Mouse (Mus musculus): ENCODE data around the gene Dus4l. TPM values are rescaled to one million over a fixed set of nuclear protein-coding genes. Genes with fewer than 3 reads are reported as not detected.
A peak's percentile ranks its signal among the peaks of the same experiment; 100 is the strongest.

The Dus4l gene
- polyA plus RNA-seq, 1 experiment from 2014 or later, result 12.1 TPM

- H3K27ac ChIP-seq (ENCODE audit: low read depth), result no peak overlapping the region
- no peaks in the 10 kb centered on the region for H3K27me3 ChIP-seq (ENCODE audit: insufficient read depth, low read length)
- H3K9me3 ChIP-seq (ENCODE audit: low read depth, low read length), result no peaks in the 10 kb centered on the region
- H3K4me2 ChIP-seq, result no peak overlapping the region
- TF ChIP-seq CTCF (IDR thresholded peaks at IDR 0.05; ENCODE audit: low read depth), result no peak
- H3K9ac ChIP-seq, result no peak overlapping the region
- no peak overlapping the region for H3K4me3 ChIP-seq (ENCODE audit: low read depth, low read length)
- DNase-seq (no peak), ATAC-seq (ENCODE audit: insufficient read depth) (no peak)
- H3K36me3 ChIP-seq (ENCODE audit: insufficient read depth), result peaks cover 13% of the 10 kb centered on the region; the same call in 1 of the 2 replicates
- H3K4me1 ChIP-seq (ENCODE audit: insufficient read depth), result no peaks in the 10 kb centered on the region
- 100% methylated on average over 1 of the region's 1 CpGs for WGBS
Observed at GRCm38 (mm10) chr12:31625016-31625415, 29.6 kb downstream of the Dus4l start.

- no peak for ATAC-seq (ENCODE audit: insufficient read depth)
- no peak for DNase-seq
- Histone ChIP-seq H3K27me3 (ENCODE audit: insufficient read depth, low read length) (no peaks in the 10 kb centered on the region), H3K27ac (ENCODE audit: low read depth) (no peak overlapping the region), H3K9ac (no peak overlapping the region), H3K4me2 (no peak overlapping the region), H3K4me3 (ENCODE audit: low read depth, low read length) (no peak overlapping the region), H3K9me3 (ENCODE audit: low read depth, low read length) (no peaks in the 10 kb centered on the region), H3K36me3 (ENCODE audit: insufficient read depth) (peaks cover 11% of the 10 kb centered on the region; the same call in 1 of the 2 replicates), H3K4me1 (ENCODE audit: insufficient read depth) (no peaks in the 10 kb centered on the region)
- TF ChIP-seq CTCF (IDR thresholded peaks at IDR 0.05; ENCODE audit: low read depth), result peak; percentile 44
- 70% methylated on average over 8 of the region's 8 CpGs for WGBS
Observed at GRCm38 (mm10) chr12:31620106-31620505, 34.5 kb downstream of the Dus4l start.

GRCm38 (mm10) chr12:31613353-31613752 is 41.3 kb downstream of the Dus4l start:
- no peak for ATAC-seq (ENCODE audit: insufficient read depth)
- H3K27ac ChIP-seq (ENCODE audit: low read depth), result no peak overlapping the region
- H3K4me2 ChIP-seq, result no peak overlapping the region
- WGBS, result 44% methylated on average over 4 of the region's 4 CpGs
- peak; percentile 11 for DNase-seq
- H3K36me3 ChIP-seq (ENCODE audit: insufficient read depth), result peaks cover 6% of the 10 kb centered on the region; the same call in 1 of the 2 replicates
- no peaks in the 10 kb centered on the region for H3K9me3 ChIP-seq (ENCODE audit: low read depth, low read length)
- no peak for TF ChIP-seq CTCF (IDR thresholded peaks at IDR 0.05; ENCODE audit: low read depth)
- H3K9ac ChIP-seq, result no peak overlapping the region
- no peaks in the 10 kb centered on the region for H3K4me1 ChIP-seq (ENCODE audit: insufficient read depth)
- no peak overlapping the region for H3K4me3 ChIP-seq (ENCODE audit: low read depth, low read length)
- H3K27me3 ChIP-seq (ENCODE audit: insufficient read depth, low read length), result no peaks in the 10 kb centered on the region

GRCm38 (mm10) chr12:31608138-31608537 is 46.5 kb downstream of the Dus4l start:
- H3K9ac ChIP-seq, result no peak overlapping the region
- no peak for TF ChIP-seq CTCF (IDR thresholded peaks at IDR 0.05; ENCODE audit: low read depth)
- no peaks in the 10 kb centered on the region for H3K9me3 ChIP-seq (ENCODE audit: low read depth, low read length)
- no peaks in the 10 kb centered on the region for H3K27me3 ChIP-seq (ENCODE audit: insufficient read depth, low read length)
- no peaks in the 10 kb centered on the region for H3K4me1 ChIP-seq (ENCODE audit: insufficient read depth)
- no peak overlapping the region for H3K27ac ChIP-seq (ENCODE audit: low read depth)
- no peak overlapping the region for H3K4me3 ChIP-seq (ENCODE audit: low read depth, low read length)
- DNase-seq (no peak), ATAC-seq (ENCODE audit: insufficient read depth) (no peak)
- 45% methylated on average over 3 of the region's 3 CpGs for WGBS
- 0 out of 2 replicates have a peak, but pooled peaks cover 2% of the 10 kb centered on the region for H3K36me3 ChIP-seq (ENCODE audit: insufficient read depth)
- H3K4me2 ChIP-seq, result no peak overlapping the region

- Histone ChIP-seq H3K36me3 (ENCODE audit: insufficient read depth) (0 out of 2 replicates have a peak, but pooled peaks cover 2% of the 10 kb centered on the region), H3K27ac (ENCODE audit: low read depth) (no peak overlapping the region), H3K4me3 (ENCODE audit: low read depth, low read length) (no peak overlapping the region), H3K4me1 (ENCODE audit: insufficient read depth) (no peaks in the 10 kb centered on the region), H3K4me2 (no peak overlapping the region), H3K9me3 (ENCODE audit: low read depth, low read length) (no peaks in the 10 kb centered on the region), H3K27me3 (ENCODE audit: insufficient read depth, low read length) (no peaks in the 10 kb centered on the region), H3K9ac (no peak overlapping the region)
- no peak for TF ChIP-seq CTCF (IDR thresholded peaks at IDR 0.05; ENCODE audit: low read depth)
- ATAC-seq (ENCODE audit: insufficient read depth) (no peak), DNase-seq (no peak)
- WGBS, result 75% methylated on average over 3 of the region's 3 CpGs
Observed at GRCm38 (mm10) chr12:31604894-31605293, 49.7 kb downstream of the Dus4l start.

GRCm38 (mm10) chr12:31603586-31603985 is 51.0 kb downstream of the Dus4l start:
- no peak for TF ChIP-seq CTCF (IDR thresholded peaks at IDR 0.05; ENCODE audit: low read depth)
- Histone ChIP-seq H3K9me3 (ENCODE audit: low read depth, low read length) (no peaks in the 10 kb centered on the region), H3K36me3 (ENCODE audit: insufficient read depth) (0 out of 2 replicates have a peak, but pooled peaks cover 2% of the 10 kb centered on the region), H3K4me1 (ENCODE audit: insufficient read depth) (no peaks in the 10 kb centered on the region), H3K4me2 (no peak overlapping the region), H3K27me3 (ENCODE audit: insufficient read depth, low read length) (no peaks in the 10 kb centered on the region), H3K27ac (ENCODE audit: low read depth) (no peak overlapping the region), H3K4me3 (ENCODE audit: low read depth, low read length) (no peak overlapping the region), H3K9ac (no peak overlapping the region)
- 30% methylated on average over 6 of the region's 6 CpGs for WGBS
- no peak for ATAC-seq (ENCODE audit: insufficient read depth)
- DNase-seq, result peak; percentile 11

- ATAC-seq (ENCODE audit: insufficient read depth) (no peak), DNase-seq (no peak)
- Histone ChIP-seq H3K9ac (no peak overlapping the region), H3K4me1 (ENCODE audit: insufficient read depth) (no peaks in the 10 kb centered on the region), H3K4me2 (no peak overlapping the region), H3K27ac (ENCODE audit: low read depth) (no peak overlapping the region), H3K27me3 (ENCODE audit: insufficient read depth, low read length) (no peaks in the 10 kb centered on the region), H3K4me3 (ENCODE audit: low read depth, low read length) (no peak overlapping the region), H3K9me3 (ENCODE audit: low read depth, low read length) (no peaks in the 10 kb centered on the region), H3K36me3 (ENCODE audit: insufficient read depth) (0 out of 2 replicates have a peak, but pooled peaks cover 5% of the 10 kb centered on the region)
- 86% methylated on average over 3 of the region's 3 CpGs for WGBS
- TF ChIP-seq CTCF (IDR thresholded peaks at IDR 0.05; ENCODE audit: low read depth), result no peak
Observed at GRCm38 (mm10) chr12:31594296-31594695, 60.3 kb downstream of the Dus4l start.

All from lung, embryonic 14.5 days (tissue).